ENCODE assay signal across 32 mouse cellular contexts in genomic region chr2:69518307-69518706, GRCm38 (mm10).
DNase-seq lines count a peak whose midpoint lies in the region; ATAC-seq lines count a peak whose summit lies in the region.
"Had no signal": no experiment of that assay in that cellular context is flagged by ENCODE, and none has a peak within 500 bp of the region (broad histone marks: within the 10 kb centered on the region; RNA-seq: fewer than 3 reads in every experiment).

No protein-coding gene starts in this region.

- H3K4me2 ChIP-seq in midbrain, embryonic 15.5 days = no peak overlapping the region
- H3K4me2 ChIP-seq: embryonic facial prominence, embryonic 13.5 days; forebrain, embryonic 12.5 days; forebrain, embryonic 15.5 days; heart, embryonic 12.5 days; heart, embryonic 15.5 days; hindbrain, embryonic 14.5 days had no signal

- no peaks in the 10 kb centered on the region for H3K36me3 ChIP-seq in midbrain, embryonic 15.5 days (replicated peaks)
- H3K36me3 ChIP-seq: embryonic facial prominence, embryonic 13.5 days; forebrain, embryonic 12.5 days; forebrain, embryonic 15.5 days; G1E; heart, embryonic 12.5 days; heart, embryonic 15.5 days had no signal

- H3K4me1 ChIP-seq in midbrain, embryonic 15.5 days = no peaks in the 10 kb centered on the region
- H3K4me1 ChIP-seq: embryonic facial prominence, embryonic 10.5 days; embryonic facial prominence, embryonic 13.5 days; forebrain, embryonic 12.5 days; forebrain, embryonic 15.5 days; heart, embryonic 12.5 days; heart, embryonic 15.5 days had no signal

- no peak overlapping the region for H3K27ac ChIP-seq in midbrain, embryonic 15.5 days
- H3K27ac ChIP-seq: embryonic facial prominence, embryonic 10.5 days; embryonic facial prominence, embryonic 13.5 days; forebrain, embryonic 12.5 days; forebrain, embryonic 15.5 days; heart, embryonic 15.5 days; hindbrain, embryonic 14.5 days; hindbrain, postnatal 0 days had no signal

- H3K4me3 ChIP-seq in midbrain, embryonic 15.5 days = no peak overlapping the region
- H3K4me3 ChIP-seq: embryonic facial prominence, embryonic 10.5 days; embryonic facial prominence, embryonic 13.5 days; erythroblast, embryonic 14.5 days; forebrain, embryonic 12.5 days; forebrain, embryonic 15.5 days; heart, embryonic 12.5 days; heart, embryonic 15.5 days had no signal

- H3K9me3 ChIP-seq in midbrain, embryonic 15.5 days = no peaks in the 10 kb centered on the region
- H3K9me3 ChIP-seq: embryonic facial prominence, embryonic 13.5 days; forebrain, embryonic 12.5 days; forebrain, embryonic 15.5 days; G1E; heart, embryonic 12.5 days; heart, embryonic 15.5 days had no signal

- peak; percentile 52 for ATAC-seq in megakaryocyte, adult 5-6 weeks (ENCODE audit: poor library complexity, severe bottlenecking)
- ATAC-seq in midbrain, embryonic 15.5 days (replicated peaks) = no peak
- ATAC-seq: activated CD4-positive, CD25-positive, alpha-beta regulatory T cell, adult 4 months; forebrain, embryonic 15.5 days; hindbrain, postnatal 0 days; inflammation-experienced regulatory T-cells, adult 6 months; intestine, embryonic 16.5 days had no signal

- H3K9ac ChIP-seq in midbrain, embryonic 15.5 days = no peak overlapping the region
- H3K9ac ChIP-seq: embryonic facial prominence, embryonic 13.5 days; forebrain, embryonic 12.5 days; forebrain, embryonic 15.5 days; heart, embryonic 12.5 days; heart, embryonic 15.5 days; hindbrain, embryonic 14.5 days had no signal

- DNase-seq in A20 (ENCODE audit: low read depth, low spot score) (peak; percentile 6), MEL-GATA-1-ER (ENCODE audit: extremely low read depth, low read depth) (peak; percentile 59)
- DNase-seq in layer of hippocampus, postnatal 14 days (ENCODE audit: low spot score in 2 of 2) = no peak
- no peak for DNase-seq in neural tube, embryonic 10.5 days (ENCODE audit: extremely low spot score, low spot score)
- DNase-seq: adrenal gland, adult 8-10 months; adrenal gland, postnatal 25 days; B cell, adult 2 months; cerebellum, adult 18-20 months; cerebellum, adult 9-11 months; cerebellum, postnatal 25 days; embryo, embryonic 11 days; gastrocnemius, postnatal 10 days; gastrocnemius, postnatal 36 days; heart, adult 18-20 months; heart, postnatal 10 days; heart, postnatal 36 days had no signal

- WGBS in midbrain, embryonic 15.5 days = 91% methylated on average over 7 of the region's 7 CpGs

- no peaks in the 10 kb centered on the region for H3K27me3 ChIP-seq in midbrain, embryonic 15.5 days (replicated peaks)
- H3K27me3 ChIP-seq: CH12.LX; embryonic facial prominence, embryonic 13.5 days; forebrain, embryonic 12.5 days; forebrain, embryonic 15.5 days; heart, embryonic 12.5 days; heart, embryonic 15.5 days had no signal

Comparison
In these comparisons a context has a peak if more than half of its experiments do, and no peak if none do; other contexts are left out.
1. DNase-seq: peak in A20 (single experiment) and MEL-GATA-1-ER (single experiment); none in layer of hippocampus, postnatal 14 days (0 of 2) and neural tube, embryonic 10.5 days (single experiment).